Mouse (Mus musculus) T-cell, adult 2 months (primary cell): ENCODE data around the gene Zpr1.
A peak's percentile ranks its signal among the peaks of the same experiment; 100 is the strongest.

Experiments
- DNase-seq: peaks from one replicate; pipeline ENCODE4 v3.0.0; 2022; ENCODE audit warnings: low spot score

Gene Zpr1

GRCm38 (mm10) chr9:46272677-46273454, at the start of gene Zpr1:
TSS of gene Zpr1 (plus strand) at chr9:46273064.
- DNase-seq = peak; percentile 92

DNA sequence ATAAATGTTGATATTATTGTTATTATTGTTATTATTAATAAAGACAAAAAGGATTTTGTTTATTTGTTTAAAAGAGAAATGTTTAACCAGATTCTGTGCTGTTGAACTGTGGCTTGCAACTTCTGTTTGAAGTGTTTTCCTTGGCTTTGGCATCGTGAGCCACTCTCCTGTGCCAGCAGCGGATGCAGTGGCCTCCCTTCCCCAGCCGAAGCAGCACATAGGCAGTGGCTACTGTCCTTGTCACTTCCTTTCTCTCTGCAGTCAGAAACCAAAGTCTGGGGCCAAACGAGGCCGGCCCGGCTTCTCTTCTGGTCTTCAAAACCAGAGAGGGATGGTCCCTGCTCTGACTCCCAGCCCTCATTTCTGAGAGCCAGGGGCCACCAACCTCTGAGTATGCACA, 49.8 kb upstream of the Zpr1 start:
- DNase-seq = no peak

DNA sequence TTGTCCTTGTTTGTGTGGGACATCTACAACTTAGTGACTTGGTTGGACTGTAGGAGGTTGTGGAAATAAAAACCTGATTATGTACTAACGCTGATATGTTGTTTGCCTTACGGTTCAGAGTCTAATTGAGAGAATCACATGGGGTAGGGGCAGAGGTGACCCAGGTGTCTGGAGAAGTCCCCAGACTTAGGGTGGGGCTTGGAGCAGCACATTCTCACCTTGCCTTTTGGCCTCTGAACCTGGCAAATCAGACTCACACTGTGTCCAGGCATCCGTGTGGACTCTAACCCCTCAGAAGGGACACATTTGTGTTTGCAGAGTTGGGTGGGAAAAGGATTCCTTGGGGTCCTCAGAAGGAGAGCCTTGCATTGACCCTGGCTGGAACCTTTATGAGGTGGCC, 48.8 kb upstream of the Zpr1 start:
- no peak for DNase-seq

DNA sequence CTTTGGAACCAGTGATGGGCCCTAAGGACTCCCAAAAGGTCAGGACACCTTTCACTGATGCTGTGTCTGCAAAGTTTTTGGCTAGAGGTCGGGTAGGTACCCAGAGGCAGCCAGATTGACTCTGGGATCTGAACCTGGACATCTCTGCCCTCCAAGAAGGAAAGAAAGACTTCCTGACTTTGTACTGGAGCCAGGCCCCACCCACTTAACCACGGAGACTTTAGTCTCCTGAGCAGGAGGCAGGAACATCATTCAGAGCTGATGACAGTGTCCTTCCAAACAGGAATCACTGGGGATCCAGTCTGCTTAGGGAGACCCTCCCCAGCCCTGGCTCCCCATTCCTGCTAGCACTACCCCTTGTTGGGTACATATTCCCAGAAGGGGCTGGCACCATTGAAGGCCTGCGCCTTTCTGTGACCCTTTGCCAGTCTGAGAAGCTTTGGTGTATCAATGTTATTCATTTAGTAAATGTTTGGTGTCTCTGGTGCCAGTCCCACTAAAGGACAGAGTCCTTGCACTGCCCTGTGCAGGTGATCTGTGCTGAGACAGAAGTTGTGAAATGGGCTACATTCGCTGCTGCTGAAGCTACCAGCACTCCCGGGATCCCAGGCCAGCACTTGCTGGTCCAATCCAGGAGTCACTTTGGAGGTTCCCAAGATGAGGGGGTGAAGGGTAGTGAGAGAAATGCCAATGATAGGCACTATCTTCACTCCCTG, 47.8 kb upstream of the Zpr1 start:
- DNase-seq = no peak

- DNase-seq = no peak
Measured at GRCm38 (mm10) chr9:46227064-46227614, 45.7 kb upstream of the Zpr1 start.

- no peak for DNase-seq
Measured at GRCm38 (mm10) chr9:46228491-46228890, 44.4 kb upstream of the Zpr1 start, which contains the start of gene Apoa1. TSS of gene Apoa1 (plus strand) at chr9:46228580.

DNA sequence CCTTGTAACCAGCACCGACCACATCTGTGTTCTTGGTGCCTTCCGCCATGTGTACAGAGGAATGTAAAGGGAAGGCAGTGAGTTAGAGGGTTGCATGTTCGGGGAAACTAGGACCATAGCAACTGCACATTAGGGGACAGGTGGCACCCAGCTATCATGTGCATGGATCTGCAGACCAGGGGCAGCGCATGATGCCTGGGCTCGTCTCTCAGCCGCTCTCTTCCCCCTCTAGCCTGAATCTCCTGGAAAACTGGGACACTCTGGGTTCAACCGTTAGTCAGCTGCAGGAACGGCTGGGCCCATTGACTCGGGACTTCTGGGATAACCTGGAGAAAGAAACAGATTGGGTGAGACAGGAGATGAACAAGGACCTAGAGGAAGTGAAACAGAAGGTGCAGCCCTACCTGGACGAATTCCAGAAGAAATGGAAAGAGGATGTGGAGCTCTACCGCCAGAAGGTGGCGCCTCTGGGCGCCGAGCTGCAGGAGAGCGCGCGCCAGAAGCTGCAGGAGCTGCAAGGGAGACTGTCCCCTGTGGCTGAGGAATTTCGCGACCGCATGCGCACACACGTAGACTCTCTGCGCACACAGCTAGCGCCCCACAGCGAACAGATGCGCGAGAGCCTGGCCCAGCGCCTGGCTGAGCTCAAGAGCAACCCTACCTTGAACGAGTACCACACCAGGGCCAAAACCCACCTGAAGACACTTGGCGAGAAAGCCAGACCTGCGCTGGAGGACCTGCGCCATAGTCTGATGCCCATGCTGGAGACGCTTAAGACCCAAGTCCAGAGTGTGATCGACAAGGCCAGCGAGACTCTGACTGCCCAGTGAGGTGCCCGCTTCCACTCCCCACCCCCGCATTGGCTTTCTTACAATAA, 43.1 kb upstream of the Zpr1 start:
- peak; percentile 51 for DNase-seq

- DNase-seq = no peak
Measured at GRCm38 (mm10) chr9:46230450-46230975, 42.4 kb upstream of the Zpr1 start.

DNA sequence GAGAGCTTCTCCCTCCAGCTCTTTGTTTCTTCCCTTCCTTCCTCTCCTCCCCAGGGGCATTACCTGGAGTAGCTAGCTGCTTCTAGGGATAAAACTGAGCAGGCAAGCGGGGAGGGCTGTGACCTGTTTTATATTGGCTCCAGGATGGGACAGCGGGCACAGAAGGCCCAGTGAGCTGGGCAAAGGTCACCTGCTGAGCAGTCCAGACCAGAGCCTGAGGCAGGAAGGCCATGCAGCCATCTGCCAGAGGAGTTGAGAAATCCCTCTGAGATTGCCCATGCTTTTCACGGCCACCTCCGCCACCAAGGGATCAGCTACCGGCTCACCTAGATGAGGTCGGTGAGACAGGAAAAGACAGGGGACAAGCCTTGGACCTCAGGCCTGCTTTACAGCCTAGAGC, 37.7 kb upstream of the Zpr1 start:
- DNase-seq = no peak

DNA sequence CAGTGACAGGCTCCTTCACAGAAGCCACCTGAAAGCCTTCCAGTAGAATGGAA, 37.4 kb upstream of the Zpr1 start, which contains the start of gene Apoc3:
TSS of gene Apoc3 (minus strand) at position 41 of the 53 bp plus-strand sequence.
- no peak for DNase-seq

DNA sequence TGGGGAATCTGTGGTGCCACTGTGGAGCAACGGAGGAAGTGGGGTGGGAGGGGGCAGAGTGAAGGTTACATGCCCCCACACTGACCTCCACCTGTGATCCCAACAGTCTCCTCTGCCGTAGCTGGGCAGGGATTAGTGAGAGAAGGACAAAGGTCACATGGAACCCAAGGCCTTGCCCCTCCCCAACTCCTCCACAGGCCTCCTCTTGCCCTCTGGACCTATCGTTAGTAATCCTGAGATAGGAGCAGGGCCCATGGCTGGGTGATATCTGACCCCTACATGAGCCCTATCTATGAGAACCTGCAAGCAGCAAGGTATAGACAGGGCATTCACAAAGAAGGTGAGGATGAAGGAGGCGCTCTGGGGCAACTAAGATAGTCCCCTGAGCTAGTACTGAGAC, 37.2 kb upstream of the Zpr1 start:
- no peak for DNase-seq

GRCm38 (mm10) chr9:46238850-46239249, 34.0 kb upstream of the Zpr1 start:
- DNase-seq = no peak

GRCm38 (mm10) chr9:46240526-46241153, 32.2 kb upstream of the Zpr1 start, which contains the start of gene Apoa4:
TSS of gene Apoa4 (plus strand) at chr9:46240696.
- no peak for DNase-seq

DNA sequence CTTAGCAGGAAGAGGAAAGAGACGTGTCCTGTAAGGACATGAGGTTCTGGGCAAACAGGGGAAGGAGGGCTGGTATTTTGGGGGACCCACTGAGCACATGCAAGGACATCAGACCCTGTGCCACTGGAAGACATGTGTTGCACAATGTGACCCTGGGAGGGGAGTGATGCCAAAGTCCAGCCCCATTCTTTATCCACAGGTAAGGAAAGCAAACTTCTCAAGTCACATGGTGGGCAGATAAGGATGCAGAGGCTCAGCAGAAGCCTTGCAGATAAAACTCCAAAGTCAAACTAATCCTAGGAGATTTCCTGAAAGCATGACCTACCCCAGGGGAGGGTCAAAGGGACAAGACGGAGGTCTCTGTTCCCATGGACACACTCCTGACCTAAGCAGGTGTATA, 31.0 kb upstream of the Zpr1 start:
- DNase-seq = no peak

GRCm38 (mm10) chr9:46243122-46243521, 29.7 kb upstream of the Zpr1 start:
- DNase-seq = no peak

GRCm38 (mm10) chr9:46243584-46243983, 29.3 kb upstream of the Zpr1 start:
- no peak for DNase-seq

- DNase-seq = peak; percentile 16
Measured at GRCm38 (mm10) chr9:46246752-46247324, 26.0 kb upstream of the Zpr1 start.

GRCm38 (mm10) chr9:46256177-46256576, 16.7 kb upstream of the Zpr1 start:
- DNase-seq = no peak

GRCm38 (mm10) chr9:46256658-46257385, 16.0 kb upstream of the Zpr1 start:
- no peak for DNase-seq

GRCm38 (mm10) chr9:46257546-46257945, 15.3 kb upstream of the Zpr1 start:
- no peak for DNase-seq

GRCm38 (mm10) chr9:46259111-46259510, 13.8 kb upstream of the Zpr1 start:
- DNase-seq = no peak
